Mouse (Mus musculus) heart, embryonic 11.5 days (tissue): ENCODE measurements around the gene H2al1a. TPM values are rescaled to one million over a fixed set of nuclear protein-coding genes. Genes with fewer than 3 reads are reported as not detected.
"Not testable (repeated sequence)": the region's sequence is repeated elsewhere in the genome, so short reads cannot be mapped to it uniquely, and the experiment has no call there.

ENCODE experiments used
- ATAC-seq: fragments of 200-750 bp; cut with Nextera tagmentation; replicated peaks from 2 replicates; pipeline ENCODE4 v1.8.0; 2017; ENCODE audit warnings: moderate library complexity; ENCODE audit not compliant: insufficient number of reproducible peaks, low FRiP score, low TSS enrichment
- H3K27ac ChIP-seq: fragments of 300-500 bp; sonication (generic); 2 replicates; pipeline ENCODE4 v1.5.1; 2014; ENCODE audit warnings: mild to moderate bottlenecking, low read depth, low read length
- H3K27me3 ChIP-seq: fragments of 300-500 bp; sonication (generic); 2 replicates; pipeline ENCODE4 v1.6.1; 2014; ENCODE audit warnings: mild to moderate bottlenecking, low read length, mixed read lengths; ENCODE audit not compliant: control insufficient read depth, insufficient read depth
- H3K36me3 ChIP-seq: fragments of 300-500 bp; sonication (generic); 2 replicates; pipeline ENCODE4 v1.6.1; 2014; ENCODE audit warnings: mild to moderate bottlenecking, low read length, moderate library complexity, mixed read lengths; ENCODE audit not compliant: control insufficient read depth, insufficient read depth
- H3K4me1 ChIP-seq: fragments of 300-500 bp; sonication (generic); 2 replicates; pipeline ENCODE4 v1.6.1; 2014; ENCODE audit warnings: low read length; ENCODE audit not compliant: control insufficient read depth, insufficient read depth
- H3K4me2 ChIP-seq: fragments of 300-500 bp; sonication (generic); 2 replicates; pipeline ENCODE4 v1.6.1; 2014; ENCODE audit warnings: mild to moderate bottlenecking, moderate library complexity
- H3K4me3 ChIP-seq: fragments of 300-500 bp; sonication (generic); 2 replicates; pipeline ENCODE4 v1.5.1; 2014; ENCODE audit warnings: low read depth, low read length
- H3K9ac ChIP-seq: fragments of 300-500 bp; sonication (generic); 2 replicates; pipeline ENCODE4 v1.6.1; 2014; ENCODE audit warnings: mild to moderate bottlenecking, low read depth, low read length, moderate library complexity
- H3K9me3 ChIP-seq: fragments of 300-500 bp; sonication (generic); replicated peaks from 2 replicates; pipeline ENCODE4 v1.6.1; 2016; ENCODE audit warnings: low read length; ENCODE audit not compliant: control insufficient read depth
- WGBS: fragments of 180-500 bp; shearing (Covaris S2); extraction: QIAGEN DNeasy Blood & Tissue Kit; methylation state at CpG from one replicate; pipeline ENCODE4 v1.1.7; 2014; ENCODE audit not compliant: insufficient replicate concordance; 5-methylcytosine and 5-hydroxymethylcytosine counted together
- polyA plus RNA-seq: library from polyadenylated mRNA; unstranded; fragments of >200 nt; fragmentation: Nextera tagmentation; extraction: Ambion mirVana; gene quantifications from 2 replicates; pipeline ENCODE4 v1.2.1, GENCODE M21; 2014

H2al1a gene
- polyA plus RNA-seq, 1 experiment from 2014 or later: not detected

DNA sequence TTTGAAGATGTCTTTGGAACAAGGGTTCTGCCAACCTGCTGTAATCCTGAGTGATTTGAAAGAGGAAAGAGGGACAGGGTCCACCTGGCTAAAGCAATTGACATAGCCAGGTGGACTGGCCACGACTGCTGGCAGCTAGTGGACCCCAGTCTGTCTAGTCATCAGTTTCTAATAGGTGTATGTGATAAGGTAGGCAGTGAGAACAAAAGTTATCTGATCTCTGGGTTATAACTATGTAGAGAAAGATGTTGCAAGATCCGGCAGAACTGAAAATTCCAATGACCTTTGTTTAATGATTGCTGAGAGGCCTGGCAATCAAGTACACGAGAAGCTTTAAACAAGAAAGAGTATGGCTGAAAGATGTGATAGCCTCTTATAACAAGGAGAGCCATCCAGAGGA, 25.9 kb upstream of the H2al1a start:
- WGBS: 72% methylated on average over 3 of the region's 3 CpGs
- Histone ChIP-seq H3K27me3 (no peaks in the 10 kb centered on the region), H3K36me3 (no peaks in the 10 kb centered on the region), H3K9ac (no peak overlapping the region), H3K4me2 (no peak overlapping the region), H3K4me3 (no peak overlapping the region), H3K4me1 (no peaks in the 10 kb centered on the region), H3K27ac (no peak overlapping the region), H3K9me3 (no peaks in the 10 kb centered on the region)
- no peak for ATAC-seq

DNA sequence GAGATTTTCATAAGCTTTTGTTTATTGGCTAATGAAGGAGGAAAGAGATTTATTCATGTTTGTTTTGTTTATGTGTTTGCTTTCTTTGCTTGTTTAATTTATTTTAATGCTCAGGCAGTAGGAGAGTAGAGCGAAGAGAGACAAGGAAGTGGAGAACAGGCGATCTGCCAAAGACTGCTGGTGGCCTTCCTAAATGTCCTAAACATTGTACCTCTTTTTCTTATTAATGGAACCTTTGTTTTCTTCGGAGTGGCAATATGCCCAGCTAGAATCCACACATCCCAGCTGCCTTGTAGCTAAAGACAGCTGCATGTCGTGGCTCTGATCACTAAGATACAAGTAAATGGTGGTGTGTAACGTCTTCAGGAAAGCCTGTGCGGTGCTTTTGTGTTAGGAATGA, 22.0 kb upstream of the H2al1a start:
- Histone ChIP-seq H3K9ac (no peak overlapping the region), H3K27me3 (no peaks in the 10 kb centered on the region), H3K36me3 (no peaks in the 10 kb centered on the region), H3K27ac (no peak overlapping the region), H3K9me3 (no peaks in the 10 kb centered on the region), H3K4me2 (no peak overlapping the region), H3K4me1 (no peaks in the 10 kb centered on the region), H3K4me3 (no peak overlapping the region)
- ATAC-seq: no peak
- 68% methylated on average over 6 of the region's 6 CpGs for WGBS

DNA sequence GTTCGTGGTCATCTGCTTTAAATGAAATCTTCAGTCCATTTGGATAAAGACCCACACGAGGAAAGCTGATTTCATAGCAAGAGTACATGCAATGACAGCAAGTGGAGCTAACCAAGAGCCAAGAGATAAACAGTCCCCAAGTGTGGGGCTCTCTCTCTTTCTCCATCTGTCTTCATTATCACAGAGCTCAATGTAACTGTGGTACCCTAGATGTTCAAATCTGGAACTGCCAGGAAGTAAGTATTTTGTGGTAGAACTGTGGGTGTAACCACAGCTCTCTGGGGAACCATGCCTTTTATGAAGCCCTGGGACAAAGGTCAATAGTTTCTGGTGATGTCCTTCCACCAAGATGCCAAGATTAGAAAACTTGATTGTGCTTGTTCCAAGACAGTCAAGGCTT, 18.3 kb upstream of the H2al1a start:
- ATAC-seq: no peak
- Histone ChIP-seq H3K4me3 (no peak overlapping the region), H3K36me3 (no peaks in the 10 kb centered on the region), H3K4me1 (no peaks in the 10 kb centered on the region), H3K9ac (no peak overlapping the region), H3K4me2 (no peak overlapping the region), H3K27me3 (0 out of 2 replicates have a peak, but pooled peaks cover 2% of the 10 kb centered on the region), H3K9me3 (no peaks in the 10 kb centered on the region), H3K27ac (no peak overlapping the region)
- WGBS: 60% methylated on average over 2 of the region's 2 CpGs

DNA sequence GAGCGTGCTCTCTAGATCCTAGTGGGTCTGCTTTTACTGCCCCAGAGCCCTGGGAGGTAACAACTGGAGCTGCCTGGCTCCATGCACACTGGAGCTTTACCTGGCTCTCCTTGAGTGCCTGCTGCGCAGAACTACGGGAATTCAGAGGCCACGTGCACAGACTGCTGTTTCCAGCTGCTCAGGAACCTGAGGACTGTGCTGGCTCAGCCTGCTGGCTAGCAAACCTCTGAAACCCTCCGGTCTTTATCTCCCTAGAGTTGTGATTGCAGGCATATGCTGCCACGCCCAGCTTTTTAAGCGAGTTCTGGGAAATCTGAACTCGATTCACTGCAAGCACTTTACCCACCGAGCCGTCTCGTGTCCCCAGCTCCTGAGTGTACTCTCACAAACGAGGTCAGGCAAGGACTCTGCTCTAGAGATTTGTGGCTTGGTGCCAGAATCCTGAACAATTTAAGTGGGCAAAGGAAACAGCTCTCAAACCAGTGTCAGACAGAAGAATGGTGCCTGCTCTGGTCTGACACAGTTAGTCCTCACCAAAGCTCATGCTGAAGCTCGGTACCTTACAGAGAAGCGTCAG, 10.7 kb upstream of the H2al1a start:
- Histone ChIP-seq H3K4me3 (no peak overlapping the region), H3K27ac (no peak overlapping the region), H3K4me2 (no peak overlapping the region), H3K9me3 (no peaks in the 10 kb centered on the region), H3K36me3 (no peaks in the 10 kb centered on the region), H3K9ac (no peak overlapping the region), H3K27me3 (peaks cover 5% of the 10 kb centered on the region; the same call in 1 of the 2 replicates), H3K4me1 (no peaks in the 10 kb centered on the region)
- 48% methylated on average over 14 of the region's 14 CpGs for WGBS
- ATAC-seq: no peak

DNA sequence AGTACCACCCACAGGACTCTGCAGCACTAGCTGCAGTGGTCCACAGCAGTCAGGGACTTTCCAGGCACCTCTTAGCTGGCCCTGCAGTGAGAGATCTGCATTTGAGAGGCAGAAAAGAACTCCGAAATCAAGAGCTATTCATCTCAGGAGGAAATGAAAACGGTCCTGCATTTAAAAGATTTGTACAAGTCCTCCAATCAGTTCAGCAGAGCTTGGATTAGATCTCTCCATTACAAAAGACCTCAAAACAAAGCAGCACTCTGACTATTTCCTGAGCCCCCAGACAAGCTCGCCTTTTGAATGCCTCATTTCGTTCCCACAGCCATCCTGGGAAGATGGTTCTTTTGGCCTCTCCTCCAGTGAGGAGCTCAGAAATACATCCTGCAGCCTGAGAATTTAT, 9.8 kb upstream of the H2al1a start:
- no peak overlapping the region for H3K4me2 ChIP-seq
- H3K9me3 ChIP-seq: no peaks in the 10 kb centered on the region
- no peaks in the 10 kb centered on the region for H3K4me1 ChIP-seq
- no peak for ATAC-seq
- no peaks in the 10 kb centered on the region for H3K36me3 ChIP-seq
- 55% methylated on average over 4 of the region's 4 CpGs for WGBS
- no peak overlapping the region for H3K27ac ChIP-seq
- H3K27me3 ChIP-seq: peaks cover 5% of the 10 kb centered on the region; the same call in 1 of the 2 replicates
- no peak overlapping the region for H3K4me3 ChIP-seq
- no peak overlapping the region for H3K9ac ChIP-seq

DNA sequence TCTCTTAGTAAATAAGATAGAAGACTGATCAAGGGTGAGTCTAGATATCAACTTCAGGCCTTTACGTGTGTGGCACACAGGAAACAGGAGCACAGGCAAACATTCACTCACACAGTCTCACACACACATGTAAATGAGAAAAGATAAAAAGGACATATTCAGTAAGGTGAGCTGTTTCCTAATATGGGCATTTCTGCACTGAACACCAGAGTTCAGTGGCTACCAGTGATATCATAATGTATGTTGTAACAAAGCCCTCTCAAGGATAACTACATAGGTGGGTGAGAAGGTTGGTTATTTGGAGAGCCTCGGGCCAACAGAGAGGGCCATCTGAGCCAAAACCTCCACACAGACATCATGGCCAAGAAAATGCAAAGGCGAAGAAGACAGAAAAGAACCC, 3.1 kb downstream of the H2al1a start, which contains the start of gene H2al1b:
TSS of gene H2al1b (plus strand) at position 301 of the 400 bp plus-strand sequence.
- WGBS: 87% methylated on average over 1 of the region's 3 CpGs

DNA sequence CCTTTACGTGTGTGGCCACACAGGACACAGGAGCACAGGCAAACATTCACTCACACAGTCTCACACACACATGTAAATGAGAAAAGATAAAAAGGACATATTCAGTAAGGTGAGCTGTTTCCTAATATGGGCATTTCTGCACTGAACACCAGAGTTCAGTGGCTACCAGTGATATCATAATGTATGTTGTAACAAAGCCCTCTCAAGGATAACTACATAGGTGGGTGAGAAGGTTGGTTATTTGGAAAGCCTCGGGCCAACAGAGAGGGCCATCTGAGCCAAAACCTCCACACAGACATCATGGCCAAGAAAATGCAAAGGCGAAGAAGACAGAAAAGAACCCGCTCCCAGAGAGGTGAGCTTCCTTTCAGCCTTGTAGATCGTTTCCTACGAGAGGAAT, 6.3 kb downstream of the H2al1a start, which contains the start of gene H2al1c:
TSS of gene H2al1c (plus strand) at position 301 of the 400 bp plus-strand sequence.
- not testable (repeated sequence) for H3K27me3 ChIP-seq, H3K9ac ChIP-seq, H3K9me3 ChIP-seq, ATAC-seq, H3K4me2 ChIP-seq, H3K36me3 ChIP-seq, H3K4me1 ChIP-seq, H3K4me3 ChIP-seq, H3K27ac ChIP-seq
- WGBS: 33% methylated on average over 1 of the region's 6 CpGs

More for the DNA sequence above, 3.1 kb downstream of the H2al1a start, which contains the start of gene H2al1b:
- H3K27me3 ChIP-seq, H3K4me1 ChIP-seq, H3K4me3 ChIP-seq, H3K36me3 ChIP-seq, ATAC-seq, H3K4me2 ChIP-seq, H3K9ac ChIP-seq, H3K27ac ChIP-seq, H3K9me3 ChIP-seq: not testable (repeated sequence)

DNA sequence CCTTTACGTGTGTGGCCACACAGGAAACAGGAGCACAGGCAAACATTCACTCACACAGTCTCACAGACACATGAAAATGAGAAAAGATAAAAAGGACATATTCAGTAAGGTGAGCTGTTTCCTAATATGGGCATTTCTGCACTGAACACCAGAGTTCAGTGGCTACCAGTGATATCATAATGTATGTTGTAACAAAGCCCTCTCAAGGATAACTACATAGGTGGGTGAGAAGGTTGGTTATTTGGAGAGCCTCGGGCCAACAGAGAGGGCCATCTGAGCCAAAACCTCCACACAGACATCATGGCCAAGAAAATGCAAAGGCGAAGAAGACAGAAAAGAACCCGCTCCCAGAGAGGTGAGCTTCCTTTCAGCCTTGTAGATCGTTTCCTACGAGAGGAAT, 9.5 kb downstream of the H2al1a start, which contains the start of gene H2al1d:
TSS of gene H2al1d (plus strand) at position 301 of the 400 bp plus-strand sequence.
- not testable (repeated sequence) for H3K9ac ChIP-seq, ATAC-seq, H3K4me3 ChIP-seq, H3K4me1 ChIP-seq, H3K27ac ChIP-seq, H3K9me3 ChIP-seq, H3K36me3 ChIP-seq, H3K27me3 ChIP-seq, H3K4me2 ChIP-seq
- no CpG with 5 or more reads among the region's 6 CpGs for WGBS

DNA sequence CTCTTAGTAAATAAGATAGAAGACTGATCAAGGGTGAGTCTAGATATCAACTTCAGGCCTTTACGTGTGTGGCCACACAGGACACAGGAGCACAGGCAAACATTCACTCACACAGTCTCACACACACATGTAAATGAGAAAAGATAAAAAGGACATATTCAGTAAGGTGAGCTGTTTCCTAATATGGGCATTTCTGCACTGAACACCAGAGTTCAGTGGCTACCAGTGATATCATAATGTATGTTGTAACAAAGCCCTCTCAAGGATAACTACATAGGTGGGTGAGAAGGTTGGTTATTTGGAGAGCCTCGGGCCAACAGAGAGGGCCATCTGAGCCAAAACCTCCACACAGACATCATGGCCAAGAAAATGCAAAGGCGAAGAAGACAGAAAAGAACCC, 12.6 kb downstream of the H2al1a start, which contains the start of gene H2al1e:
TSS of gene H2al1e (plus strand) at position 301 of the 400 bp plus-strand sequence.
- not testable (repeated sequence) for H3K27me3 ChIP-seq, H3K9me3 ChIP-seq, H3K36me3 ChIP-seq, H3K4me1 ChIP-seq, ATAC-seq, H3K4me3 ChIP-seq, H3K4me2 ChIP-seq, H3K27ac ChIP-seq, H3K9ac ChIP-seq
- no CpG with 5 or more reads among the region's 3 CpGs for WGBS
